Mouse (Mus musculus) limb, embryonic 11.5 days (tissue): Measurements from ENCODE around the gene Zfp692. TPM values are rescaled to one million over a fixed set of nuclear protein-coding genes. Genes with fewer than 3 reads are reported as not detected.

ENCODE experiments used
- ATAC-seq: fragments of 200-750 bp; cut with Nextera tagmentation; 2 replicates; pipeline ENCODE4 v1.8.0; 2017; ENCODE audit warnings: low read depth; ENCODE audit not compliant: insufficient number of reproducible peaks, low FRiP score, low TSS enrichment
- DNase-seq: peaks from one replicate; pipeline ENCODE4 v3.0.0-alpha.2; 2015; ENCODE audit warnings: low spot score
- H3K27ac ChIP-seq: fragments of 300-500 bp; sonication (generic); replicated peaks from 2 replicates; pipeline ENCODE4 v1.5.1; 2014; ENCODE audit warnings: low read depth, mild to moderate bottlenecking, low read length
- H3K27me3 ChIP-seq: fragments of 300-500 bp; sonication (generic); 2 replicates; pipeline ENCODE4 v1.6.1; 2014; ENCODE audit warnings: mild to moderate bottlenecking, low read length, mixed read lengths; ENCODE audit not compliant: control insufficient read depth, insufficient read depth
- H3K36me3 ChIP-seq: fragments of 300-500 bp; sonication (generic); 2 replicates; pipeline ENCODE4 v1.6.1; 2014; ENCODE audit warnings: mild to moderate bottlenecking, low read length, moderate library complexity, mixed read lengths; ENCODE audit not compliant: control insufficient read depth, insufficient read depth
- H3K4me1 ChIP-seq: fragments of 300-500 bp; sonication (generic); 2 replicates; pipeline ENCODE4 v1.6.1; 2014; ENCODE audit warnings: low read length, mixed read lengths; ENCODE audit not compliant: control insufficient read depth, insufficient read depth
- H3K4me2 ChIP-seq: fragments of 300-500 bp; sonication (generic); 2 replicates; pipeline ENCODE4 v1.6.1; 2014; ENCODE audit warnings: low read depth, mild to moderate bottlenecking, moderate library complexity; ENCODE audit not compliant: severe bottlenecking
- H3K4me3 ChIP-seq: fragments of 300-500 bp; sonication (generic); 2 replicates; pipeline ENCODE4 v1.5.1; 2014; ENCODE audit warnings: low read depth, low read length
- H3K9ac ChIP-seq: fragments of 300-500 bp; sonication (generic); 2 replicates; pipeline ENCODE4 v1.6.1; 2014; ENCODE audit warnings: mild to moderate bottlenecking, low read length
- H3K9me3 ChIP-seq: fragments of 300-500 bp; sonication (generic); 2 replicates; pipeline ENCODE4 v1.6.1; 2016; ENCODE audit warnings: low read length; ENCODE audit not compliant: control insufficient read depth
- WGBS: fragments of 180-500 bp; shearing (Covaris S2); extraction: QIAGEN DNeasy Blood & Tissue Kit; methylation state at CpG from one replicate; pipeline ENCODE4 v1.1.7; 2014; 5-methylcytosine and 5-hydroxymethylcytosine counted together
- polyA plus RNA-seq: library from polyadenylated mRNA; unstranded; fragments of >200 nt; fragmentation: Nextera tagmentation; extraction: Ambion mirVana; gene quantifications from 2 replicates; pipeline ENCODE4 v1.2.1, GENCODE M21; 2014

Gene Zfp692
- polyA plus RNA-seq, 1 experiment from 2014 or later: 14.2 TPM

DNA sequence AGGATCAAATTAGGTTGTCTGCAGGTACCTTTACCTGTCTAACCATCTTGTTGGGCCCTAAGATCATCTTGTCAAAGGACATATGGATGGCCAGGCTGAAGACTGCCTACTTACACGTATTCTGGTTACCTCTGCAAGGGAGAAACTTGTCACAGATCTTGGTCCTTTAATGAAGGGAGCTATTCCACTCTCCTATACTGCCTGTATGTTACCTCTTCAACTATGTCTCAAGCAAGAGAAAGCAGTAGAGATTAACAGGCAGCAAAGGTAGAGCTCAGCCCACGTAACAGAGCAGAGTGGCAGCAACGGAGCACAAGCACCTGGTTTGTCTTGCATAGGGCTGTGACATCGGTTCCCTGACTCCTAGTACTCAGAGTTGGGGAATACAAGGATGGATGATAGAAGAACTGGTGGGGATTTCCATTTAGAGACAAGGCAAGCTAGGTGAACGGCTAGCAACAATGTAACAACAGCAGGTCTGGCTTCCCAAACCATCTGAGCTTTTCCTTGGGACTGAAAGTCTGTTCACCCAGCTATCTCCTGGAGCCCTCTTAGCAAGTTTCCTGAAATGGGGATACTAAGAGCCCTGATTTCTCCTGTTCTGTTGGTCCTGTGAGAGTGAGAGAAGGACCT lies 8.8 kb downstream of the Zfp692 start:
- ATAC-seq: no peak
- no peak overlapping the region for H3K27ac ChIP-seq
- 92% methylated on average over 5 of the region's 5 CpGs for WGBS
- no peak overlapping the region for H3K4me2 ChIP-seq
- no peak overlapping the region for H3K9ac ChIP-seq
- no peaks in the 10 kb centered on the region for H3K36me3 ChIP-seq
- H3K4me3 ChIP-seq: no peak overlapping the region
- H3K9me3 ChIP-seq: no peaks in the 10 kb centered on the region
- no peak for DNase-seq
- H3K4me1 ChIP-seq: no peaks in the 10 kb centered on the region
- no peaks in the 10 kb centered on the region for H3K27me3 ChIP-seq

- no peak overlapping the region for H3K9ac ChIP-seq
- H3K27ac ChIP-seq: no peak overlapping the region
- no peaks in the 10 kb centered on the region for H3K9me3 ChIP-seq
- WGBS: 79% methylated on average over 17 of the region's 17 CpGs
- no peaks in the 10 kb centered on the region for H3K4me1 ChIP-seq
- no peaks in the 10 kb centered on the region for H3K36me3 ChIP-seq
- no peaks in the 10 kb centered on the region for H3K27me3 ChIP-seq
- no peak for DNase-seq
- no peak for ATAC-seq
- H3K4me2 ChIP-seq: no peak overlapping the region
- no peak overlapping the region for H3K4me3 ChIP-seq
Measured at GRCm38 (mm10) chr11:58316344-58316743, 9.5 kb downstream of the Zfp692 start.

DNA sequence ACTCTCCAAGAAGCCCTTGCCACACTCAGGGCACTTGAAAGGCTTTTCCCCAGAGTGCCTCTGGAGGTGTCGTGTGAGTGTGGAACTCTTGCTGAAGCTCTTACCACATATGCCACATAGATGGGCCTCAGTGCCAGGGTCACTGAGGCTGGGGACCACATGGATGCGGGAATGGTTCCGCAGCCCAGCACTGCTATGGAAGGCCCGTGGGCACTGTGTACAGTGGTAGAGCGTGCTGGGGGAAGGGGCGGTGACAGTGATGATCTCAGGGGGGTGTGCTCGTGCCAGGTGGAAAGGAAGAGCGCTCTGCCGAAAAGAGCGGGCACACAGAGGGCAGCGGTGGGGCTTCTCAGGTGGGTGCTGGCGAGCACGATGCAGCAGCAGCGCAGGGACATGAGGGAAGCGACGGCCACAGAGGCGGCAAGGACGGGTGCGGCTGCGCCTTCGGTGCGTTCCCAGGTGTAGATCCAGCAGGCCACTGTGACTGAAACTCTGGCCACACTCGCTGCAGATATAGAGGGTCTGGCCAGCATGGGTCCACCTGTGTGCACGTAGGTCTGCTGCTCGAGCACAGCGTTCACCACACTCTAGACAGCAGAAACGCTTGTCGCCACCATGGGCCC lies 10.0 kb downstream of the Zfp692 start:
- no peak overlapping the region for H3K4me2 ChIP-seq
- H3K36me3 ChIP-seq: no peaks in the 10 kb centered on the region
- no peak overlapping the region for H3K27ac ChIP-seq
- WGBS: 66% methylated on average over 28 of the region's 28 CpGs
- no peak overlapping the region for H3K9ac ChIP-seq
- ATAC-seq (no peak), DNase-seq (no peak)
- H3K4me3 ChIP-seq: no peak overlapping the region
- no peaks in the 10 kb centered on the region for H3K9me3 ChIP-seq
- H3K4me1 ChIP-seq: no peaks in the 10 kb centered on the region; the same call in 1 of the 2 replicates
- H3K27me3 ChIP-seq: no peaks in the 10 kb centered on the region

- under 1% methylated on average over 51 of the region's 63 CpGs for WGBS
- peak; percentile 96 for DNase-seq
- Histone ChIP-seq H3K9ac (peak overlapping the region; percentile 79), H3K9me3 (no peaks in the 10 kb centered on the region), H3K36me3 (no peaks in the 10 kb centered on the region), H3K4me2 (peak overlapping the region; percentile 74), H3K4me3 (peak overlapping the region; percentile 71), H3K27ac (peak overlapping the region; percentile 90), H3K4me1 (peaks cover 4% of the 10 kb centered on the region; the same call in 1 of the 2 replicates), H3K27me3 (no peaks in the 10 kb centered on the region)
- ATAC-seq: peak; percentile 98
Measured at GRCm38 (mm10) chr11:58322824-58323569, 16.1 kb downstream of the Zfp692 start.

- H3K27me3 ChIP-seq: no peaks in the 10 kb centered on the region
- H3K36me3 ChIP-seq: no peaks in the 10 kb centered on the region
- peak overlapping the region; percentile 71 for H3K4me3 ChIP-seq
- H3K27ac ChIP-seq: peak overlapping the region; percentile 4; the same call in 1 of the 2 replicates
- H3K9ac ChIP-seq: peak overlapping the region; percentile 79
- no peak for ATAC-seq
- H3K4me1 ChIP-seq: peaks cover 4% of the 10 kb centered on the region; the same call in 1 of the 2 replicates
- peak overlapping the region; percentile 74 for H3K4me2 ChIP-seq
- DNase-seq: no peak
- 10% methylated on average over 24 of the region's 24 CpGs for WGBS
- H3K9me3 ChIP-seq: no peaks in the 10 kb centered on the region
Measured at GRCm38 (mm10) chr11:58323570-58324340, 16.9 kb downstream of the Zfp692 start.

DNA sequence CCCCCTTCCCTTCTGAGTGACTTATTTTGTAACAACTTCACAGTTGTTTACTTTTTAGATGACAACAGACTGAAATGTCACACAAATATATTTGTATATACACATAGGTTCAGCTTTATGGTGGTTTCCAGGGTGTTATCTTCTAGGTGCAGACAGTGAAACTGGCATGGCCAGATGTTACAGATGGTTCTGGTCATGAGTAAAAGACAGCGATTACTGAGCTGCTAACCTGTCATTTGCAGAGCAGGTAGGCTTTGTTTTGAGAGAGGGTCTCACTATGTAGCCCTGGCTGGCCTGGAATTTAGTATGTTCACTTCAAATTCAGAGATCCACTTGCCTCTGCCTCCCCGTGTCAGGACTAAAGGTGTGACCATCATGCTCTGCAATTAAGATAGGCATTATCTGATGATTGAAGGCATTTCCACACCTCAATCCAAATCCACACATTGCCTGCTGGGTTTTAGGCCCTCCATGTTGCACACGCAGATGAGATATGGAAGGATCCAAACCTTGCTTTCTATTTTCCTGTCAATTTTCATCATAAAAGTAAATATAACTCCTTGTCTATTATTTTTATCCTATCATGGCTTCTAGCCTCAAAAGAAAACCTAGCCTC lies 17.9 kb downstream of the Zfp692 start:
- 79% methylated on average over 3 of the region's 3 CpGs for WGBS
- Histone ChIP-seq H3K27ac (no peak overlapping the region), H3K4me3 (no peak overlapping the region), H3K27me3 (no peaks in the 10 kb centered on the region), H3K9me3 (no peaks in the 10 kb centered on the region), H3K4me1 (peaks cover 11% of the 10 kb centered on the region; the same call in 1 of the 2 replicates), H3K36me3 (no peaks in the 10 kb centered on the region), H3K9ac (no peak overlapping the region), H3K4me2 (no peak overlapping the region)
- DNase-seq (no peak), ATAC-seq (no peak)

GRCm38 (mm10) chr11:58326781-58327180 lies 19.9 kb downstream of the Zfp692 start:
- no peak overlapping the region for H3K9ac ChIP-seq
- no peak overlapping the region for H3K4me3 ChIP-seq
- ATAC-seq: no peak
- no peak overlapping the region for H3K27ac ChIP-seq
- WGBS: 92% methylated on average over 3 of the region's 3 CpGs
- no peaks in the 10 kb centered on the region for H3K9me3 ChIP-seq
- H3K4me1 ChIP-seq: peaks cover 16% of the 10 kb centered on the region
- no peaks in the 10 kb centered on the region for H3K27me3 ChIP-seq
- DNase-seq: no peak
- H3K36me3 ChIP-seq: no peaks in the 10 kb centered on the region
- H3K4me2 ChIP-seq: no peak overlapping the region

- H3K27me3 ChIP-seq: no peaks in the 10 kb centered on the region
- DNase-seq: no peak
- ATAC-seq: peak; percentile 40; the same call in 1 of the 2 replicates
Measured at GRCm38 (mm10) chr11:58329906-58330275, 23.0 kb downstream of the Zfp692 start.

More at GRCm38 (mm10) chr11:58329906-58330275, 23.0 kb downstream of the Zfp692 start:
- no peaks in the 10 kb centered on the region for H3K9me3 ChIP-seq
- H3K4me1 ChIP-seq: peaks cover 14% of the 10 kb centered on the region
- H3K9ac ChIP-seq: peak overlapping the region; percentile 84
- no peak overlapping the region for H3K27ac ChIP-seq
- no peaks in the 10 kb centered on the region for H3K36me3 ChIP-seq
- peak overlapping the region; percentile 89 for H3K4me2 ChIP-seq
- WGBS: under 1% methylated on average over 21 of the region's 21 CpGs
- H3K4me3 ChIP-seq: peak overlapping the region; percentile 79
